Mouse (Mus musculus) CH12F3 (cell line): ENCODE measurements around the gene Pimreg.

ENCODE experiments used
- in situ Hi-C: fragments of 300-500 bp; cut with MboI; formaldehyde crosslinking; loops from 2 replicates; pipeline ENCODE4 v1.14.3; 2020; ENCODE audit warnings: low sequenced_read_pairs

Gene Pimreg

GRCm38 (mm10) chr11:72027836-72028235 is 14.0 kb upstream of the Pimreg start:
- in situ Hi-C loops: loop anchor here (25.0 kb wide), 1 partner anchor 691 kb away; no protein-coding TSS in a partner anchor

- in situ Hi-C loops: loop anchor here (25.0 kb wide), 1 partner anchor 692 kb away; no protein-coding TSS in a partner anchor
Observed at GRCm38 (mm10) chr11:72029143-72029542, 12.7 kb upstream of the Pimreg start.

DNA sequence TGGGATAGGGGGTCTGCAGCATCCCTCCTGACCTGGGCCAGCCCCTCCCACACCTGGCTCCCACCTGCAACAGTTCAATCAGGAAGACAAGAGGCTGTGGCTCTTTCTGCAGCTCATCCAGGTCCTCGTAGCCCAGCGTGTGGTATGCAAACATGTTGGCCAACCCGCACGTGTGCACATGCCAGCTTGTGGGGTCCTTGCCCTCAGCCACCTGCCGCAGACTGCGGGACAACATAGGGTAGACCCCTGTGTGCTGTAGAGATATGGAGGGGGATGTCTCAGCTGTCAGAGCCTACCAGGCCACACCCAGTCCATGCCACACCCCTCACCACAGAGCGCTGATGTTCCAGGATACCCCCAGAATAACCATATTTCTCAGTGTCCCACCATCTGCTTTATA is 10.5 kb upstream of the Pimreg start:
- in situ Hi-C loops: loop anchor here (25.0 kb wide), 1 partner anchor 694 kb away; no protein-coding TSS in a partner anchor

GRCm38 (mm10) chr11:72032091-72032490 is 9.7 kb upstream of the Pimreg start:
- in situ Hi-C loops: loop anchor here (25.0 kb wide), 1 partner anchor 695 kb away; no protein-coding TSS in a partner anchor

GRCm38 (mm10) chr11:72032589-72032988 is 9.2 kb upstream of the Pimreg start:
- in situ Hi-C loops: loop anchor here (25.0 kb wide), 1 partner anchor 695 kb away; no protein-coding TSS in a partner anchor

DNA sequence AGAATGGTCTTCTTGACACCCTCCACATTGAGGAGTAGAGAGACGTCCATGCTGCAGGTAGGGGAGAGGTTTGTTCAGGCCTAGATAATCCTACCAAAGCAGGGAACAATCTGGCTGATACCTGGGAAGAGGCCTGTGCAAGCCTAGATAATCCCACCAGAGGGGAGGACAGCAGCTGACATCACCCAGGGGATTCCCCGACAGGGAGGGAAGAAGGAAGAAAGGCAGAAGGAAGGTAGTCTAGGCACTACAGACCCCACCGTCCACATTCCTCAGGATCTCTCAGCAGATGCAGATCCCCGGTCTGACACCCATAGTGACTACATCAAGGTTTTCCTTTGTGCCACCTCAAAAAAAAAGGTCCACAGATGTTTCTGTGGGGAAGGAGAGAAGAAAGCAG is 4.4 kb upstream of the Pimreg start, which contains the start of gene Aipl1:
Aipl1 (minus strand) TSS at position 101 of the 400 bp plus-strand sequence.
- in situ Hi-C loops: loop anchor here (25.0 kb wide), 1 partner anchor 700 kb away; no protein-coding TSS in a partner anchor

GRCm38 (mm10) chr11:72037996-72038395 is 3.8 kb upstream of the Pimreg start:
- in situ Hi-C loops: loop anchor here (25.0 kb wide), 1 partner anchor 701 kb away; no protein-coding TSS in a partner anchor

- in situ Hi-C loops: loop anchor here (25.0 kb wide), 1 partner anchor 702 kb away; no protein-coding TSS in a partner anchor
Observed at GRCm38 (mm10) chr11:72039599-72040386, 2.0 kb upstream of the Pimreg start.

DNA sequence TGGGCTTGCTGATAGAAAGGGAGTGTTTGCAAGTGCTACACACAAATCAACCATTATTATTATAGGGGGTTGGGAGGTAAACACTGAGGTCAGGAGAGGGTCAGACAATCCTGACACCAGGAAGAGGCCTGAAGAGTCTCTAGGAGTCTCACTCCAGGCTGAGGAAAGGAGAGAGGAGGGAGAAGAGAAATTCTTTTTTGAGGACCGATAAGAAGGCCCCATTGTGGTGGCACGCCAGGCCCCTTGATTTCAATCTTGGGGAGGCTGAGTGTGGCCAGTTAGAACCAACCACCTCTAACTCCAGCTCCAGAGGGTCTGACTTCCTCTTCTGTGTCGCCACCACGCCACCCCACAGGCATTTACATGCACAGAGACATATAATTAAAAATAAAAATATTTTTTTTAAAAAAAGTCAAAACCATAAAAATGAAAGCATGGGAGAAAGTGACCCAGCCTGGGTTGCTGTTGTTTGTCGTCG is 503 bp upstream of the Pimreg start:
- in situ Hi-C loops: loop anchor here (25.0 kb wide), 1 partner anchor 704 kb away; no protein-coding TSS in a partner anchor

- in situ Hi-C loops: loop anchor here (25.0 kb wide), 1 partner anchor 705 kb away; no protein-coding TSS in a partner anchor
Observed at GRCm38 (mm10) chr11:72042631-72043030, 799 bp downstream of the Pimreg start.

- in situ Hi-C loops: loop anchor here (25.0 kb wide), 1 partner anchor 707 kb away; no protein-coding TSS in a partner anchor
Observed at GRCm38 (mm10) chr11:72044231-72044630, 2.4 kb downstream of the Pimreg start.

DNA sequence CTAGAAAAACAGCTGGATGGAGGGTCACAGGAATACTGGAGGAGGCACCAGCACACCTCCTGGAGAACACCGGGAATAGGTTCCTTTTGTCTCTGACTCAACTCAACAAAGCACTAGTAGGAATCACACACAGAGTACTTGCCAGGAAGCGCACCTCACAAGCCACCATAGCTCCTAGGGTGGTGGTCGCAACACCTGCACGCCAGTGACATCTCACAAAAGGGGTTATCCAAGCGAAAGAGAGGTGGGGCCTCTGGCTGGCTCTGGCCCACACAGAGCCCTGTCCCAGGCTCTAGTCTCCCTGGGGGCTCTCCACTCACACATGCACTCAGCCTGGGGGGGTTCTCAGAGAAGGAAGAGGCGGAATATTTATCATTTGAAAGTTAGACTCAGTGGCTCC is 6.9 kb downstream of the Pimreg start:
- in situ Hi-C loops: loop anchor here (25.0 kb wide), 1 partner anchor 711 kb away; no protein-coding TSS in a partner anchor

GRCm38 (mm10) chr11:72049171-72049759 is 7.4 kb downstream of the Pimreg start:
- in situ Hi-C loops: loop anchor here (25.0 kb wide), 1 partner anchor 712 kb away; no protein-coding TSS in a partner anchor

DNA sequence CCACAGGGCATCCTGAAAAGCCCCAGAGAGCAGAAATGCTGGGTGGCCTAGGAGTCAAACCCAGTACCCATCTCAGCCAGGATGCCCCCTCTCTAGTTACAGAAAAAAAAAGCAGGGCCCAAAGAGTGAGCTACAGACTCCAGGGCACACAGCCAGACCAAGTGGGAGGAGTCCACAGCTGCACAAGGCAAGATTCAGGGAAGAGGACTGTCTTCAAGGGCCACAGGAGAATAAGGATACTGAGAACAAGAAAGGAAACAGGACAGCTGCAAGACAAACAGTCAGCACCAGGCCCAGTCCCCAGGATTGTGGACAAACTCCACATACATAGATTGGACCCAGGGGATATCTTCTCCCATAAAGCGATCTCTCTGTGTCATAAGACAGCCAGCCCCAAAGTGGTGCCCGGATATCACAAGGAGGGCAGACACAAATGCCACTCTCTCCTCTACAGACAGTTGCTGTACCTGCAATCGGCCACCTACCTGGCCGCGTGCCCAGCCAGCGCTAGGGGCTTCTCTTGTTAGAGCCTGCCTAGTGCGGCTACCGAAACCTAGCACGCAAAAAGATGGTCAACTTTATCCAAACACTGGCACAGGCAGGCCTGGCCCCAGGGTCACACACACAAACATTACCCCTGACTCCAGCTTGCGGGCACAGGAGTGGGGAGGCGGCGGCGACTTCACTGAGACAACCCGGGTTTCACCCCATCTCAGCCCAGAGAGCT is 8.5 kb downstream of the Pimreg start:
- in situ Hi-C loops: loop anchor here (25.0 kb wide), 1 partner anchor 487 kb away; no protein-coding TSS in a partner anchor

DNA sequence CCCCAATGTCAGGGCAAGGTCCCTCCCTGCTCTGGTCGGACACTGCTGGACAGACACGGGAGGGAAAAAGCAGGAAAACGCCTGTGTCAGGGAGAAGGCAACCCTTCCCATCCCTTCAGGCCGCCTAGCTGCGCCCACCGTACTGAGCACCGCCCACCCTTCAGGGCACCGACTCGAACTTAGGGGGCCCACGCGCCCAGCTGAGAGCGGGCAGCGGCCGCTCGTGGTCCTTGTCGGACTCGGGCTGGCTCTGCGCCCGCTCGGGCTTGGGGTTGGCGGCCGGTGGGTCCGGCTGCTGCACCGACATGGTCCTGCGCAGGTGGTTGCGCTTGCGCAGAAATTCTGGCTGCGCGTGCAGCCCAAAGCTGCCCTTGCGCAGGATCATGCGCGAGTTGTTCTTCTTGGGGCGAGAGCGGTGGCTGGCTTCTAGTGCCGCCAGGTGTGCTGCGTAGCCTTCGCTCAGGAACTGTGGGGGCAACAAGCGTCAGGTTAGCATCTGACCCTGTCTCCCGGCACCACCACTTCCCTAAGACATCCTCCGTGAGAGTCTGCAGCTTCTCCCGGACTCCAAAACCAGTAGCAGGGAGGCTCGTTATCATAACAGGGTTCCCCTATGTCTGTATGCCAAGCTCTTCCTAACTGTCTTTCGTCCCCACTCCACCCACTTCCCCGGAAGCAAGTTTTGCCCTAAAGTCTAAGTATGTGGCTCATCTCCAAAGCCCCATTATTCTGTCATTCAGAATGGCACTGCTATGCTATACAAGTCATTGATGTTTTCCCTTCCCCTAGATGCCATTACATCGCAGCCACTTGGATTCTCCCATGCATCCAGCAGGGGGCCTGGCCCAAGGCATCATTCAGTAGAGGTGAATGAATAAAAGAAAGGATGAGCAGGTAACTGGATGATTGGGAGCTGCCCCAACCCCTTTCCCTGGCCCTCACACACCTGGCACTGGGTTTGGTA is 9.3 kb downstream of the Pimreg start:
- in situ Hi-C loops: loop anchor here (25.0 kb wide), 1 partner anchor 486 kb away; no protein-coding TSS in a partner anchor

DNA sequence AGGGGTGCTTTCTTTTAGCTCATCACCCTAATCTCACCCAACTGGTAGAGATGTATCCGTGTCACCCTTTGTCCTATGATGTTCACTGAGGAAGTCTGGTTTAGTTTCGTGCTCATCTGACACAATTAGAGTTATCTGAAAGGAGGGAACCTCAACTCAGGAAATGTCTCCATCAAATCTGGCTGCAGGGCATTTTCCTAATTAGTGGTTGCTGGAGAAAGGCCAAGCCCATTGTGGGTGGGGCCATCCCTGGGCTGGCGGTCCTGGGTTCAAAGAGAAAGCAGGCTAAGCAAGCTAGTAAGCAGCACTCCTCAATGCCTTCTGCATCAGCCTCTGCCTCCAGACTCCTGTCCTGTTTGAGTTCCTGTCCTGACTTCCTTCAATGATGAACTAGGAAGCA is 10.4 kb downstream of the Pimreg start:
- in situ Hi-C loops: loop anchor here (25.0 kb wide), 1 partner anchor 485 kb away; no protein-coding TSS in a partner anchor

DNA sequence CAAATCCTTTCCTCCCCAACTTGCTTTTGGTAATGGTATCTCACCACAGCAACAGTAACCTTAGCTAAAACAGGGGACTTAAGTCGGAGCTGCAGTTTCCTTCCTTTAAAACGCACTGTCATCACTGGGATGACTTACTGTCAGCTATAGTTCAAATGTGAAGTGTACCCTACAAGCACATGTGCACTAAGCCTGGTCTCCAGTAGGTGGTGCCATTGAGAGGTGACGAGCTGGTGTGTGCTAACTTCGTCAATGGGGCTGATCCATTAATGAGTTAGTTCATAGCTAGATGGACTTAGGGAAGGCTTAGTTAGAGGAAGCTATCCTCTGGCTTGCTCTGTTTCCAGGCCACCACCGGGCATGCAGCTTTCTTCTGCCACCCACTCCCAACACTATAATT is 10.8 kb downstream of the Pimreg start:
- in situ Hi-C loops: loop anchor here (25.0 kb wide), 1 partner anchor 485 kb away; no protein-coding TSS in a partner anchor

DNA sequence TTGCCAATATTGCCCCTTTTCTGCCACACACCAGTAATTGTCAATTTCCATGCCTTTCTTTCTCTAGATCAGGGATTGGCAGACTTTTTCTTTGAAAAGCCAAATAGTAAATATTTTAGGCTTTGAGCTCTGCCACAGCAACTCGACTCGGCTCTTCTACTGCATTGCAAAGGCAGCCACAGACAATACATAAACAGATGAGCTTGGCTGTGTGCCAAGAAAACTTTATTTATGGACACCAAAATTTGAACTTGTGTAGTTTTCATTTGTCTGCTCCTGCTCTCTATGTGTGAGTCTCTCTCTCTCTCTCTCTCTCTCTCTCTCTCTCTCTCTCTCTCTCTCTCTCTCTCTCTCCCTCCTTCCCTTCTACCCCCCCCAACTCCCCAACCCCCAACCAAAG is 13.3 kb downstream of the Pimreg start:
- in situ Hi-C loops: loop anchor here (25.0 kb wide), 1 partner anchor 482 kb away; no protein-coding TSS in a partner anchor

GRCm38 (mm10) chr11:72057166-72057565 is 15.3 kb downstream of the Pimreg start:
- in situ Hi-C loops: loop anchor here (25.0 kb wide), 1 partner anchor 480 kb away; no protein-coding TSS in a partner anchor
